Mouse (Mus musculus) urinary bladder, adult 18-20 months (tissue): ENCODE data around the gene Eps15l1.

Experiments used
- DNase-seq, 2 experiments: peaks; one replicate each; pipeline ENCODE4 v3.0.0; 2022; ENCODE audit warnings: low spot score in 2 of 2, mixed read lengths in 2 of 2

Eps15l1 gene

DNA sequence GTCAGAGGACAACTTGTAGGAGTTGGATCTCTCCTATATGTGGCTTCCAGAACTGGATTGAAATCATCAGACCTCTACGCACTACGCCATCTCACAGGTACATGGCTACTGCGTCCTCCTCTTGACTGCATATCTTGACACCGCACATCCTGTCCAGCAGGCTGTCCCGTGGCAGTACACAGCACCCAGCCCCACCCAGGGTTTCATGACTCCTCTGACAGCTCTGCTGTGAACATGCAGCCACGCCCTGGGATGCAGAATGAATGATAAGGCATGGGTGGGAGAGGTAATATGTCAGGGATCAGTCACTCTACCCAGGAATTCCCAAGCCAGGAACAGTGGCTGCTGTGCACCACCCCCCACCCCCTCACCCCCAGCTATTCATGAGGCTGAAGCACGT lies 7.4 kb downstream of the Eps15l1 start:
- DNase-seq: no peak

DNA sequence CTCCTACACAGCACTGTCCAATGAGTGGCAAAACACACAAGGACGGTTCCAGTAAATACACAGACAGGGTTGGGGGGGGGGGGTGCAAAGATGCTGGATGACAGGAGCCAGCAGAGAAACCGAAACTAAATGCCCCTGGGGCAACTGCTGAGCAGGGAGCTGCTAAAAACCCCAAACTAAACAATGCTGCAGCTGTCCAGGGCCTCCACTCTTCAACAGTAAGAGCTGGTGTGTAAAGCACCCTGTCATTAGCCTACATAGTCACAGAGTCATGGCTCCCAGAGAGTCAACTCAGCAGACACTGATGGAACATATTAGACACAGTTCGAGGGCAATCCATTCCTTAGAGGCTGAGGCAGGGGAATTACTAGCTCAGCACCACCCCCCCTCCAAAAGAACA lies 11.8 kb downstream of the Eps15l1 start:
- no peak for DNase-seq

DNA sequence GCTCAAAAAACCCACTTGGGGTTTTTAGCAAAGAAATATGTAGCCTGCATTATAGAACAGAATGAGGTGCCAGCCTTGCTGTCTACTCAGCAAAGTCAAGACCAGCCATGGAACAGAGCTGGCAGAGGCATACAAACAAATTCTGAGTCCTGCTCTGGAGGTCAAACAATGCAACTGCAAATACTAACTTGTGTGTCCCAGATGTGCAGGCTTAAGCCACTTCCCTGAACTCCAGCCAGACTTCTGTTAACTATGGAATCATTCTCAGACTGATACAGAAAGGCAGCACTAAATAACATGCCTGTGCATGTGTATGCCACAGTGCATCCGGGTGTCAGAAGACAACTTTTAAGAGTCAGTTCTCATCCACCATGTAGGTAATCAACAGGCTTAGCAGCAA lies 13.4 kb downstream of the Eps15l1 start:
- no peak for DNase-seq

DNA sequence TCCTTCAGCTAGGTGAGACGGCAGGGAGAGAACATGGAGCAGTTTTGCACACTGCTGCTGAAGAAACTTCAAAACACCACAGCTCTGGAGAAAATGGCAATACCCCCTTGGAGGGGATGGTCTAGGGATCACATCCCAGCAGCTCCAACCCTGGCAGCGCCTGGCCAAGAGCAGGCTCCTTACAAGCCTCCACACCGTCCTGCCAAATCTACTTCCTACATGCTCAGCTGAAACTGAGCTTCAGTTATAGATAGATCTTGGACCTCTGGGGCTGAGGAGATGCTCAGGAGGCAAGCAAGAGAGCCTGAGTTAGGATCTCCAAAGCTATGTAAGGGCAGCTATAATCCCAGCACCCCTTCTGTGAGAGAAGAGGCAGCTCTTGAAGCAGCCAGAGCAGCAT lies 18.3 kb downstream of the Eps15l1 start:
- DNase-seq: no peak

DNA sequence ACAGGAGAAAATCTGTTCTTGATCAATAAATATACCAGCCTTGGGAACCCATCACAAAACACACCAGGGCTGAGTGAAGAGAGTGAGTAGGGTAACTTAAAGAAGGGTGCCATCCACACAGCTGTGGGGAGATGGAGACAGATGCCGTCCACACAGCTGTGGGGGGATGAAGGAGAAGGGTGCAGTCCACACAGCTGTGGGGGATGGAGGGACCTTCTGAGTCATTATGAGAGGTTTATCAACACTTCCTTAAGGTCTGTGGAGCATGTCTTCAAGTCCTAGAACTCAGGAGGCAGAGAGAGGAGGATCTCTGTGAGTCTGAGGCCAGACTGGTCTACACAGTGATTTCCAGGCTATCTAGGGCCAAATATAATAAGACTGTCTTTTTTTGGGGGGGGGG lies 19.9 kb downstream of the Eps15l1 start:
- no peak for DNase-seq

DNA sequence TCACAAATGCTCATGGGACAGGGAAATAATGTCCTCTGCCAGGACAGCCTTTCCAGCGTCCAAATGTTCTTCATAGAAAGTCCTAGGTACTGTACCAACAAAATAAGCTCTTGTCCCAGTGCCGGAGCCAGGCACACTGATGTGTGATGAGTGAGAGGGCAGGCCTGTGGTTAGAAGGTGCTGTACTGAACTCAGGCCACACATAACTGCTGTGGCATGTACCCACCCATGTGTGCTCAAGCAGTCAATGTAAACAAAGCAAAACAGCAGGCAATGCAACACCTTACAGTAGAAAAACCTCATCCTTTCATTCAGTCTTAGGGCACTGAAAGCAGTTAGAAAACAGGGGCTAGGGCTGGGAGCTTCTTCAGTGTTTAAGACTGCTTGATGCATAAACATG lies 35.5 kb downstream of the Eps15l1 start:
- no peak for DNase-seq

DNA sequence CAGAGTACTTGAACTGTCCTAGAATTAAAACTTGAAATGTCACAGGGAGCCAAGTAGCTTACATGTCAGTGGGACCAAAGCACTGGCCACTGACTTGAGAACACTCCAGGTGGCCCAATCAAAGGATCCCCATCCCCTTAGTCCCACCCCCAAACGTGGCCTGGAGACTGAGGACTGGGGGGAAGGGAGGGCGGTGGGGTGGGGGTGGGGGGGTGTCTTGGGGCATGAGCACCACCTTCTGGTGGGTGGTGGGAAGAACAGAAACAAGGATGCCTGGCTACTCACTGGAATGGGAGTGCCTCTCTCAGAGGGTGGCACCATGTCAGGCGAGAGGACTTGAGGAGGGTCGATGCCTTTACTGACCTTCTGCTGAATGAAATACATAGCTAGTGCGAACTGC lies 38.9 kb downstream of the Eps15l1 start:
- no peak for DNase-seq

DNA sequence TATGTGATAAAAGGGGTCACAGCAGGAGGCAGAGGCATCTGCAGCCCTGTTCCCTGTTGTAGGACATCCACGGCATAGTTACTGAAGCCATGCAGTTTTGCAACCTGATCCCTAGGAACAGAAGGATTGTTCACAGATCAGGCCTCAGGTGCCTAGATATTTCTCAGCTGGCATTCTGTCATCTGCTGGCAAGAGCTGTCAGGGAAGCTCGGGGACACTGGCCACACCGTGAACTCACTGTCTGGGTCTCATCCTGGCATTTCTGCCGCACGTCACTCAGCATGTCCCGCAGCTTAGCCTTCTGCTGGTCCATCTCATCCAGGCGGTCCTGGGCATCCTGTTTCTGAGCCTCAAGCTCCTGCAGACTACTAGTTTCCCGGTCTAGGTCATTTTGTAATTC lies 40.6 kb downstream of the Eps15l1 start:
- DNase-seq: no peak

DNA sequence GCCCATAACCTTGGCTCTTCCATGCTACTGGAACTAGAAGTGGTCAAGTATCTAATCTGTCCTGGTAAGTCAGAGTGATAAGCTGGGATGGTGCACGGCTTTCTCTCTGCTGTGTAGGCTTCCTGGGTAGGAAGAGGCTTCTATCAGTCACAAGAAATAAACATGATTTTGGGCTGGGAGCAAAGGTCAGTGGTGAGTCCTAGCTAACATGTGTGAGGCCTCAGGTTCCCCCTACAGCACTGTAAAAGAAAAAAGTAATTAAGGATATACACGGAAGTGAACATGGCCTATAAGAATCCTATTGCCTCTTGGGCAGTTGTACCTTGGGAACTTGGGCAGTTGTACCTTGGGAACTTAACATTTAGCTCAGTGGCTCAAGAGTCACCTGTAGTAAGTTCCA lies 44.4 kb downstream of the Eps15l1 start:
- no peak for DNase-seq

DNA sequence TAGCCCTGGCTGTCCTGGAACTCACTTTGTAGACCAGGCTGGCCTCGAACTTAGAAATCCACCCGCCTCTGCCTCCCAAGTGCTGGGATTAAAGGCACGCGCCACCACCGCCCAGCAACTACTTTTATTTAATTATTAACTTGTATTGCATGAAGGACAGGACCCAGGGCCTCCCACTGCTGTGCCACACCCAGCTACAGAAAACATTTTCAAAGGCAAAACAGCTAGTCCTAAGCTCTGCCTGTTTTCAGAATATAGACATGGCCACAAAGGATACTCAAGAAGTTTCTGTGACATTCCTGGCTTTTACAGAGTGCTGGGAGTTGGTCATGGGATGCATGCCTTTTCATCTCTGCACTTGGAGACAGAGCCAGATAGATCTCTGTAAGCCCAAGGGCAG lies 45.0 kb downstream of the Eps15l1 start:
- no peak for DNase-seq

DNA sequence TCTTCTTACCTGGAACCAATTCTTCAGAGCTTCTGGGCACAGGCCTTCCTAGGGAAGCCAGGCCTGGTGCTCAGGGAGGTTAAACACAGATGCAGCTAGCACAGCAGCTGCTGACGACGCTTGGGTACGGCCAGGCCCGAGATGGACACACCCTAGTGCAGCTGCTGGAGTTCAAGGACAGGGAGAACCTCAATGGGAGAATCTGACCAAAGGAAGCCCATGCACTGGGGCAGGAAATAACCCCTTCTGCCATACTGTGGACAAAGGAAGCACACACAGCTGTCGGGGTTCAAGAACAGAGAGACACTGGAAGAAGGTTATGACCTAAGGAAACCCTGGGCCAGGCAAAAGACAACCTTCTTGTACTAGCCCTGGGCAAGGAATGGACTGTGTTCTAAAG lies 46.1 kb downstream of the Eps15l1 start:
- no peak for DNase-seq

DNA sequence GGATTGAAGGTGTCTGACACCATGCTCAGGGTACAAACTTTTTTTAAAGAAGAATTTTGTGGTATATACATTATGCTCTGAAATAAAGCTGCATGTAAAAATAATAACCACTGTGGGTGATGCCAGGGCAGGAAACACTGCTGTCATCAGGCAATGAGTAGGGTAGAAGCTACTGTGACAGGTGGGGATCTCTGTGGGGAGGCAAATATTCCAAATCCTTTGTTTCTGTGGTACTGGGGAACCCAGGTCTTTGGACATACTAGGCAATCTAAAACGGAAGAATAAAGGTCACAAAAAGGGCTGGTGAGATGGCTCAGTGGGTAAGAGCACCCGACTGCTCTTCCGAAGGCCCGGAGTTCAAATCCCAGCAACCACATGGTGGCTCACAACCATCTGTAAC lies 48.9 kb downstream of the Eps15l1 start:
- DNase-seq: no peak

DNA sequence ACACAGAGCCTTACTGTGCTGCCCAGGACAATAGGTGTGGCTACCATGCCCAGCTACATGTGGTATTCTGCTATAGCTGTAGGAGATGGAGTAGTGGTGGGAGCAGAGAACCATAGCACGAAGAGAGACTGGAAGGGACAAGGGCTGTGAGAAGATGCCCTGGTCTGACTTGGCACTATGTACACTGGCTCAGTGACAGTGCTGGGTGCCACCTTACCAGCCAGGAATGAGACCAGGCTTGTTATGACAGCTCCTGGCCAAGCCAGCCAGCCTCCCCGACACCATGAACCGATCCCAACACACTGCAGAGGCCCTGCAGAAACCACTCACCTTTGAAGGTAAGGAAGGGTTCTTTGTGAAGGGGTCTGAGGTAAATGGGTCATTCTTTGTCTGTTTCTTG lies 49.9 kb downstream of the Eps15l1 start:
- no peak for DNase-seq

DNA sequence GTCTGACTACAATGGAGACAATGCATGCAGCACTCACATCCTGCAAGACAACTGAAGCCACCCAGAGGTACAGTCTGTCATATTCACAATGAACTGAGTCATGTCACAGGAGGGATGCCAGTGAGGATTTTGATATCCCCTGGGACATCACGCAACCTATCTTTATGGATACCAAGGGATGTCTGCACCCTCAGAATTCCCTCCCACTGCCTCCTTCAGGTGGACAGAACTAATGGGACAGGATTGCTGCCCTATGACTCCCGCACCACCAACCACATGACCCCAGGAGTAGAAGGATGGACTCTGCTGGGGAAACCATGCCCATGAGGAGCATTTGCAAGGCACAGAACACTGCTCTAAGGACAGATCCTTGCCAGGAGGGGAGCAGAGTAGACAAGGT lies 54.8 kb downstream of the Eps15l1 start:
- DNase-seq: no peak

DNA sequence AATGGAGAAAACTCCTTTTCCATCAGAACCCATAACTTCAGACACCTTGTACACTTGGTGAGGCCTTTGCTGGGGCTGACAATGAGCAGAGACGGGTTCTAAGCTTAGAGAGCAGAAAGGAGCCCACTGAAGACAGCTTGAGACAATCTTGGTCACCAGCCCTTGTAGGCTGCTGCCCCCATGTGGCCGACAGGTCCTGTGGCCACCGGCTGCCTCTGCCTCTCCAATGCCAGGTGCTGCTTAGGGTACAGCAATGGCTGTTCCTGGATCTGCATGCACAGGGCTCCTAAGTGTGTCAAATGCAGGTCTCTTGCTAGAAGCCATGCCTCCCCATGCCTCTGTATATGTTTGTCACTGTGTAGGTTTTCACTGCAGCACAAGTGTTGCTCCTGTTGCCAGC lies 55.4 kb downstream of the Eps15l1 start:
- DNase-seq: peak; percentile 54

DNA sequence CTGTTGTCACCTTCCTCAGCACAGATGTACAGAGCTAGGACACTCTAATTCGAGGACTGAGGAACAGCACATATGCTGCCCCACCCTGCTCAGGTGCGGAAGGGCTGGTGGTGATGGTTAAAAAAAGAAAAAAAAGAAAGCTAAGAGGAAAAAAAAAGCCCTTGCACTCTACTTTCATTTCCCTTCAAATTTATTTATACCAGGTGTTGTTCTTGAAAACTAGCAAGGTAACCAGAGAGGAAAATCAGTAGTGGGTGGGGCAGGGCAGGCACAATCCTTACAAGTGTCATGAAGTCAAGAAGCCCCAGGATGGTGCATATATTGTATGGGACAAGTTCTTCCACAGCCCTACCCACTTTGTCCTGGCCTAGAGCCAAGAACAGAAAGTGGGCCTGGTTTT lies 56.2 kb downstream of the Eps15l1 start:
- DNase-seq: no peak

DNA sequence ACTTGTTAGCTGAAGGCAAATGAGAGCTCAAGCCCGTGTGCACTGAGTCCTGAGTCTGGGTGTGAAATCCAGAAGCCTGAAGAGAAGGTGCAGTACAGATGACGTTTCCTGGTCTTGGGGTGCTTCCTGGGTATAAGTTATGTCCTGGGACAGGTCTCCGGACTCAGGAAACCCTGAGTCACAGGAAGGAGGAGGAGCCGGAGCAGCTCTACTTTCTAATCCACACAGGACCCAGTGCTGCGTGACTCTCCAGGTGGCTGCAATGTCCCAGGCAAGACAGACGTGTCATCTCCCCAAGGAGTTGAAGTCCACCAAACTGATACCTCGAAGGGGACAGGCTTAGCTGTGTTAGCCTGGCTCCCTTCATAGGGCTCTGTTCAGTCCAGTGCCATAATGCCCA lies 57.8 kb downstream of the Eps15l1 start:
- no peak for DNase-seq

DNA sequence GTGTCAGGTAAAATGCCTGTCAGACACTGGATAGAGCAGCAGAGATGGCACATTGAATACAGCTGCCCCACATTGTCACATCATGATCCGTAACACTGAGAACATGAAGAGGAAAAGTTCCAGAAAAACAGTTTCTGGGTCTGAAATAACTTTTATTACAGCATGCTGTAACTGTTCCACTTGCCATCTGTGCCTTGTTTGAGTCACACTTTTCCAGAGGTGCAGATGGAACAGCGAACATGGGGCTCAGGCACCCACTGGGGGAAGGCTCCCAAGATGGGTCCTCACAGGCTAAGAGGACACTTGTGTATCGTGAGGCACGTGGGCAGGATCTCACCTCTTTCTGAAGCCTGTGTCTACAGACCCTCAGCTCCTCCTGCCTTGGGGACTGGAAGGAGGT lies 58.5 kb downstream of the Eps15l1 start:
- no peak for DNase-seq

DNA sequence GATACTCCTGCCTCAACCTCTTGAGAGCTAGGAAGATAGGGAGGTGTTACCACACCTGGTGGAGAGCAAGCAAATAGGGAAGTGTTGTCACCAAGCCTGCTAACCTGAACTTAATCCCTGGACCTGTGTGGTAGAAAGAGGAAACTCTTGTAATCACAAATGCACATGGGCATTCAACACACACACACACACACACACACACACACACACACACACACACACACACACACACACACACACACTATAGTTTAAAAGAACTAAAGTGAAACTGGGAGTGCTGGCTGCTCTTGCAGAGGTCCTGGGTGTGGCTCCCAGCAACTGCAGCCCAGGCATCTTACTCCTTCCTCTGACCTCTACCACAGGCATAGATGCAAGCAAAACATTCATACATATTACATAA lies 61.1 kb downstream of the Eps15l1 start:
- no peak for DNase-seq

DNA sequence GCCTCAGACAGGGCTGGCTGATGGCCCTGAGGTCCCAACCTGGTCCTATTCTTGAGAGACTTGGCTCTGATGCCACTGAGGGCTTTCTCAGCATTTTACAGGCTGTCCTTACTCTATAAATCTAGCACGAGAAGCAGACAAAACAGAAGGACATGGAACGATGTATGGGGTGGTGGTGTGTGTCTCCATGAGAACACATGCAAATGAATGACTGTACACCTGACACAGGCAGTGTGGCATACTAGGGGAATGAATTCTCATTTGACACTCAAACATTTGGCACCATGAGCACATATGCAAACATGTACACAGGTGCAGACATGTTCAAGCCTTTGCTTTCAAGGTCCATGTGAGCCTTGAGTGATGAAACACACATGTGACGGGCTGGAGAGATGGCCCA lies 64.7 kb downstream of the Eps15l1 start:
- no peak for DNase-seq

DNA sequence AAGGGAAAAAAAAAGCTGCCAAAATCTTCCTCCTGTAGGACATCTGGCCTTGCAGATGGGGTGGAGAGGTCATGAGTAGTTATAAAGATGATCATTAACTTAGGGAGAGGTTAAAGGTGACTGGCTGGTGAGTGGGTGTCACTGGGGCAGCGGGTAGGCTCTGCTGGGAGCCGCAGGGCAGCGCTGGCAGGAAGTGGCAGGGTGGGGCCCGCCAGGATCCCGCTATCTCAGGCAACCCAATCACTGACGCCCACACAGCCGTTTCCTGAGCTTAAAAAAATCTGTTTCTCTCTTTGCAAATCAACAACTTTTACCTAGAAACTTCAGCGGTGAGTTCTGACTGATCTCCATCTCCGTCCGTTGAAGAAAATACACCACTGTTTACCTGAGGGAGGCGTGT lies 67.0 kb downstream of the Eps15l1 start:
- peak in 1 of 2 experiments; percentile 25 for DNase-seq

DNA sequence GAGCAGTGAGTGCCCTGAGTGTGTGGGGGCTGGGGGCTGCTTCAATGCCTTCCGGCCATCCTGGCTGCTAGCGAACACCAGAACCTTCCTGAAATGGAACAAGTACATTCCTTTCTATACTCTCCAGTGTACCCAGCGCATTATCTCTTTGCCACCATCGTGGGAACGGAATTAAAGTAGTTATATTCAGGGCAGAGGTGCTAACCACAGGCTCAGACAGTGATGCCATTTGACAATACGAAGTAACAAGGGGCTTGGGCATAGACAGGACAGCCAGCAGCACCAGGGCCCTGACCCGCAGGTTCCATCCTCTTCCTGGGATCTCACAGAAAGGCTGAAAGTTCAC lies 67.6 kb downstream of the Eps15l1 start:
- no peak for DNase-seq

DNA sequence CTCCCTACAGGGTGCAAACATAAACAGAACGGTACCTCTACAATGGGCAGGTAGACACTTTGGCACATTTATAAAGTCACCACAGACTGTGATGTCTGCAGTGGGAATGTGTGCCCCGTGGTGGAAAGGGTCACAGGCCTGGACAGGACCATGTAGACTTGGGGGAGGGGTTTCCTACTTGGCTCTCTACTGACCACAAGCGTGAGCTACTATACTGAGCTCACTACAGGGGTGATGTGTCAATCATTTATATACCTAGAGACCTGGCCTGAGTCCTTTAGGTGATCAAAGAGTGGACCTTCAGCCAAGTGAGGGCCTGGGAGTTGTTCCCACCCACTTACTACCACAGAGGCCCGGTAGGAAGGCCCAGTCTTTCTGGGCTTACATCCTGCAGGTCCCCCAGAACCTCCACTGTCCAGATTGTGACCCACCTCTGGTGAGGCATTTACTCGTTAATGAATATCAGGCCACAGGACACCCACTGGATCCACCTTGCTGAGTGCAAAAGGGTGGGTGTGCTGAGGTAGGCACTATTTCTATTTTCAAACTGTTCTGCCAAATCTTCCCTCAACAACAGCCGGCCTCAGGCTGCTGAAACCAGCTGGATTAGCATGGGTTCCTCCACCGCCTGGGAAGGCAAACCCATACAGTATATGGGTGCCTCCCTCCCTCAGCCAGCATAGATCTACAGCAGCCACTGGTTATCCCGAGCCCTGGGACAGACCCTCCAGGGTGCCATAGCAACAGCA lies 68.1 kb downstream of the Eps15l1 start:
- DNase-seq: no peak

DNA sequence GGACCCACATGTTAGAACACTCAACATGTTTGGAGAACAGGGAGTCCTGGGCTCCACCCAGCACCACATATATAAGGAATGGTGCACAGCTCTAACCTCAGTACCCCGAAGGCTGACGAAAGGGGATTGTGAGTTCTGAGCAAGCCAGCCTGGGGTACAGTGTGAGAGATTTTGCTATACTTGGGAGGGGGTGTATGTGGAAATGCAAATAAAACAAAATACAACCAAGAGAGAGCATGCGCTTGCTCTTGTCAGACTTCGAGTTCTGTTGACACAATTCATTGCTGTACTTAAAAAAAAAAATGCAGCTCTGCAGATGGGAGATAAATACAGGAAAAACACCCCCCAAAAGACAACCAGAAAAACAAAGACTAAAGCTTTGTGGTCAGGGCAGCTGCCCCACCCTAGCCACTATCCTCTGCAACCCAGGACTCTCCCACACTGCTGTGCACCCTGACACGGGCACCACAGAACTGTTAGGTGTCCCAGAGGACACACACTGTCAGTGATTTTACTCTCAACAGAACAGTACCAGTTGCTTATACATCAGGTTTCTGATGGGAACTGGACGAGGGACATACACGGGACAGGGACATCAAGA lies 69.8 kb downstream of the Eps15l1 start:
- DNase-seq: no peak
